ENCODE assay signal across 10 mouse cellular contexts in the genomic region with DNA sequence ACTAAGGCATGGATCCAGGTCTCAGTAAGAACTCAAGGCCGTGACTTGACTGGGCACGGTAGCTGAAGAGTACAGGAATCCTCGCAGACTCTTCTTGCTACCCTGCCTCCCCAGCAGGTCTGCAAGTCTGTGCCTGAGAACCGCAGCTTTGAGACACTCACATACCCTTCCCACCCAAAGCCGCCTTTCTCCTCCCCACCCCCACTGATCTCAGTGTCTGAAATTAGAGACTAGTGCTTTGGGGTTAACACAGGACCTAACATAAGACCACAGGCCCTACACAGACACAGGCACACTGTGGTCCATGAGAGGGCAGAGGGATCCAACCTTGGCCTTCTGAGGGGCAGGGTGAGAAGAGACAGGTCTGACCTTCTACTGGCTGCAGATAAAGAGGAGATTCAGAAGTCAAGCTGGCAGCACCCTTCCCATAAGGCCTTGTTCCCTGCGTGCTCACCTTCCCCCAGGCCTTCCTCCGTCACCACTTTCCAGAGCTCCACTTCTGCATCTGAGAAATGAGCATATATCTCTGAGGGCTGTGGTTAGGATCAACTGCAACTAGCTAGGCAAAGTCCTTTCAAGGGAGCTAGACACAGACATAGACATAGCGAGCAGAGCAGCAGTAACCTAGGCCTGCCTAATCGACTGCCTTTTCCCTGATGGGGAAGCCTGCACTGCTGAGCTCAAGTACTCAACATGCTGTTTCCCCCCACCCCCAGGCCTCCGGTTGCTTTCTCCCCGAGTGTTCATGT. TPM values are rescaled to one million over a fixed set of nuclear protein-coding genes. Genes with fewer than 3 reads are reported as not detected.
A peak's percentile ranks its signal among the peaks of the same experiment; 100 is the strongest.
DNase-seq lines count a peak whose midpoint lies in the region; ATAC-seq and TF ChIP-seq lines count a peak whose summit lies in the region.
"Had no signal": no experiment of that assay in that cellular context is flagged by ENCODE, and none has a peak within 500 bp of the region (broad histone marks: within the 10 kb centered on the region; RNA-seq: fewer than 3 reads in every experiment).

No protein-coding gene starts in this region.

- TF ChIP-seq RAD21 in MEL (IDR thresholded peaks at IDR 0.05; ENCODE audit: low read depth, low read length), result no peak

- no peaks in the 10 kb centered on the region for H3K9me3 ChIP-seq in hindbrain, postnatal 0 days (ENCODE audit: low read length)
- no peaks in the 10 kb centered on the region for H3K9me3 ChIP-seq in hindbrain, embryonic 12.5 days (replicated peaks)
- no peaks in the 10 kb centered on the region for H3K9me3 ChIP-seq in MEL (replicated peaks; ENCODE audit: insufficient read depth, low read length)
- no peaks in the 10 kb centered on the region for H3K9me3 ChIP-seq in embryonic facial prominence, embryonic 12.5 days
- H3K9me3 ChIP-seq in midbrain, postnatal 0 days (ENCODE audit: low read length), result no peaks in the 10 kb centered on the region

- no peaks in the 10 kb centered on the region for H3K4me1 ChIP-seq in hindbrain, postnatal 0 days (ENCODE audit: insufficient read depth, low read length)
- H3K4me1 ChIP-seq in hindbrain, embryonic 12.5 days, result no peaks in the 10 kb centered on the region; the same call in 1 of the 2 replicates
- peaks cover 10 to 17% of the 10 kb centered on the region in 2 experiments for H3K4me1 ChIP-seq in MEL (ENCODE audit: control insufficient read depth in 1 of 2, insufficient read depth in 2 of 2, low read length in 2 of 2)
- H3K4me1 ChIP-seq in embryonic facial prominence, embryonic 12.5 days, result peaks cover 6% of the 10 kb centered on the region; the same call in 1 of the 2 replicates
- no peaks in the 10 kb centered on the region for H3K4me1 ChIP-seq in midbrain, postnatal 0 days (ENCODE audit: insufficient read depth, low read length)

- no peak for DNase-seq in hindbrain, postnatal 0 days (ENCODE audit: low spot score)
- DNase-seq in MEL (ENCODE audit: low read depth, low spot score), result peak; percentile 31
- no peak for DNase-seq in midbrain, postnatal 0 days (ENCODE audit: low spot score)
- no peak for DNase-seq in ovary, postnatal 36 days (ENCODE audit: low spot score)
- no peak for DNase-seq in left cerebral cortex, adult 9 months (ENCODE audit: low spot score in 2 of 2)
- no peak for DNase-seq in urinary bladder, postnatal 25 days (ENCODE audit: low spot score)
- DNase-seq: right cerebral cortex, postnatal 25 days had no signal

- H3K79me2 ChIP-seq in MEL (ENCODE audit: control insufficient read depth, insufficient read depth, low read length, poor library complexity), result no peaks in the 10 kb centered on the region

- H3K27me3 ChIP-seq in hindbrain, postnatal 0 days (ENCODE audit: insufficient read depth, low read length), result no peaks in the 10 kb centered on the region
- H3K27me3 ChIP-seq in hindbrain, embryonic 12.5 days, result no peaks in the 10 kb centered on the region
- H3K27me3 ChIP-seq in MEL (ENCODE audit: control insufficient read depth in 1 of 2, insufficient read depth in 2 of 2, low read length in 2 of 2), result no peaks in the 10 kb centered on the region
- no peaks in the 10 kb centered on the region for H3K27me3 ChIP-seq in embryonic facial prominence, embryonic 12.5 days
- no peaks in the 10 kb centered on the region for H3K27me3 ChIP-seq in midbrain, postnatal 0 days (ENCODE audit: insufficient read depth, low read length)

- TF ChIP-seq CTCF in hindbrain, postnatal 0 days (IDR thresholded peaks at IDR 0.05; ENCODE audit: low read depth), result no peak
- no peak for TF ChIP-seq CTCF in MEL (IDR thresholded peaks at IDR 0.05 in 2 of 3, conservative IDR thresholded peaks at IDR 0.05 in 1 of 3; ENCODE audit: control insufficient read depth in 1 of 3, insufficient read depth in 1 of 3, low read depth in 2 of 3, low read length in 3 of 3, poor library complexity in 1 of 3, severe bottlenecking in 1 of 3)
- TF ChIP-seq CTCF in midbrain, postnatal 0 days (IDR thresholded peaks at IDR 0.05), result no peak

- H3K4me3 ChIP-seq in hindbrain, postnatal 0 days (ENCODE audit: low read length), result no peak overlapping the region
- H3K4me3 ChIP-seq in hindbrain, embryonic 12.5 days, result no peak overlapping the region
- H3K4me3 ChIP-seq in MEL (ENCODE audit: control insufficient read depth in 1 of 2, insufficient read depth in 1 of 2, low read depth in 2 of 2, low read length in 2 of 2), result no peak overlapping the region
- H3K4me3 ChIP-seq in embryonic facial prominence, embryonic 12.5 days, result no peak overlapping the region
- no peak overlapping the region for H3K4me3 ChIP-seq in midbrain, postnatal 0 days (ENCODE audit: low read depth, low read length)
- H3K4me3 ChIP-seq: myocyte had no signal

- no peak for TF ChIP-seq POLR2A in MEL (IDR thresholded peaks at IDR 0.05; ENCODE audit: control insufficient read depth in 1 of 2, insufficient read depth in 1 of 2, low read depth in 1 of 2, low read length in 2 of 2, poor library complexity in 1 of 2)

- H3K9ac ChIP-seq in hindbrain, postnatal 0 days (replicated peaks; ENCODE audit: low read length), result no peak overlapping the region
- no peak overlapping the region for H3K9ac ChIP-seq in hindbrain, embryonic 12.5 days
- peak overlapping the region; percentile 20; the same call in 1 of the 2 replicates for H3K9ac ChIP-seq in MEL (ENCODE audit: control insufficient read depth, low read depth, low read length, poor library complexity, severe bottlenecking)
- no peak overlapping the region for H3K9ac ChIP-seq in embryonic facial prominence, embryonic 12.5 days
- no peak overlapping the region for H3K9ac ChIP-seq in midbrain, postnatal 0 days (replicated peaks; ENCODE audit: low read length, poor library complexity, severe bottlenecking)

- H3K36me3 ChIP-seq in hindbrain, postnatal 0 days (ENCODE audit: insufficient read depth, low read length), result no peaks in the 10 kb centered on the region
- no peaks in the 10 kb centered on the region for H3K36me3 ChIP-seq in hindbrain, embryonic 12.5 days
- peaks cover 0 to 3% of the 10 kb centered on the region in 2 experiments; a peak in 2 of 4 replicates for H3K36me3 ChIP-seq in MEL (ENCODE audit: control insufficient read depth in 1 of 2, insufficient read depth in 2 of 2, low read length in 2 of 2)
- no peaks in the 10 kb centered on the region for H3K36me3 ChIP-seq in embryonic facial prominence, embryonic 12.5 days
- H3K36me3 ChIP-seq in midbrain, postnatal 0 days (ENCODE audit: insufficient read depth, low read length), result no peaks in the 10 kb centered on the region

- peak; percentile 11; the same call in 1 of the 2 replicates for ATAC-seq in hindbrain, postnatal 0 days
- no peak for ATAC-seq in hindbrain, embryonic 12.5 days (ENCODE audit: low FRiP score)
- ATAC-seq in embryonic facial prominence, embryonic 12.5 days (ENCODE audit: insufficient number of reproducible peaks, insufficient read depth, low FRiP score, low TSS enrichment), result 0 out of 2 replicates have a peak, but pooled peaks have one; percentile 19
- ATAC-seq in midbrain, postnatal 0 days (ENCODE audit: low FRiP score), result no peak

- H3K27ac ChIP-seq in hindbrain, postnatal 0 days, result no peak overlapping the region
- H3K27ac ChIP-seq in hindbrain, embryonic 12.5 days, result no peak overlapping the region
- H3K27ac ChIP-seq in MEL (ENCODE audit: control insufficient read depth, low read depth, low read length), result peak overlapping the region; percentile 39; the same call in 1 of the 2 replicates
- no peak overlapping the region for H3K27ac ChIP-seq in embryonic facial prominence, embryonic 12.5 days
- 0 out of 2 replicates have a peak overlapping the region, but pooled peaks have one; percentile 6 for H3K27ac ChIP-seq in midbrain, postnatal 0 days (ENCODE audit: low read depth, low read length)

- 78% methylated on average over 11 of the region's 11 CpGs for WGBS in hindbrain, postnatal 0 days
- WGBS in hindbrain, embryonic 12.5 days, result 83% methylated on average over 11 of the region's 11 CpGs
- WGBS in embryonic facial prominence, embryonic 12.5 days, result 75% methylated on average over 11 of the region's 11 CpGs
- WGBS in midbrain, postnatal 0 days, result 77% methylated on average over 11 of the region's 11 CpGs

- H3K4me2 ChIP-seq in hindbrain, postnatal 0 days (ENCODE audit: low read depth, low read length), result no peak overlapping the region
- H3K4me2 ChIP-seq in hindbrain, embryonic 12.5 days (replicated peaks), result no peak overlapping the region
- no peak overlapping the region for H3K4me2 ChIP-seq in embryonic facial prominence, embryonic 12.5 days (replicated peaks)
- H3K4me2 ChIP-seq in midbrain, postnatal 0 days (ENCODE audit: low read depth, low read length, poor library complexity, severe bottlenecking), result no peak overlapping the region

- no peak for TF ChIP-seq EP300 in MEL (IDR thresholded peaks at IDR 0.05; ENCODE audit: low read depth in 1 of 2, low read length in 2 of 2)

TF ChIP-seq in MEL, 35 proteins besides CTCF, POLR2A, EP300 and RAD21:
- TF ChIP-seq JUND (IDR thresholded peaks at IDR 0.05; ENCODE audit: low read depth, low read length) (no peak), BHLHE40 (IDR thresholded peaks at IDR 0.05; ENCODE audit: borderline replicate concordance, low read depth, low read length) (no peak), MYC (IDR thresholded peaks at IDR 0.05; ENCODE audit: low read depth, low read length) (0 out of 2 replicates have a peak, but pooled peaks have one; percentile 2)

RNA-seq across cellular contexts. Expression of a gene that starts 26.3 kb away (rescaled TPM):
- total RNA-seq in hindbrain, postnatal 0 days (2014; rRNA removed), result not detected in 2 replicates
- 0.35 and 0.36 TPM in 2 replicates for polyA plus RNA-seq in hindbrain, postnatal 0 days (2015; fragmentation: Nextera tagmentation; extraction: Ambion mirVana)
- polyA plus RNA-seq in hindbrain, embryonic 12.5 days (2016; fragmentation: Nextera tagmentation; extraction: Ambion mirVana), result 1.2 and 1.5 TPM in 2 replicates
- total RNA-seq in MEL (2012; rRNA removed), result 13.0 and 15.4 TPM in 2 replicates
- polyA plus RNA-seq in MEL (2012; ENCODE audit: insufficient read depth in 1 of 2, insufficient read length in 2 of 2, low read depth in 1 of 2, low replicate concordance in 2 of 2, missing spikeins in 1 of 2), result 10 to 100 TPM in 1 of 2 experiments, not detected in 1; 24.0 TPM
- polyA plus RNA-seq in embryonic facial prominence, embryonic 12.5 days (2016; fragmentation: Nextera tagmentation; extraction: Ambion mirVana), result 1.5 and 1.7 TPM in 2 replicates
- total RNA-seq in midbrain, postnatal 0 days (2014; rRNA removed), result 0.76 and 1.0 TPM in 2 replicates
- 0.31 and 0.56 TPM in 2 replicates for polyA plus RNA-seq in midbrain, postnatal 0 days (2015; fragmentation: Nextera tagmentation; extraction: Ambion mirVana)

RNA-seq across cellular contexts. Expression of a gene that starts 41.1 kb away (rescaled TPM):
- 141 and 153 TPM in 2 replicates for total RNA-seq in hindbrain, postnatal 0 days (2014; rRNA removed)
- 39.9 and 41.6 TPM in 2 replicates for polyA plus RNA-seq in hindbrain, postnatal 0 days (2015; fragmentation: Nextera tagmentation; extraction: Ambion mirVana)
- 75.3 and 80.6 TPM in 2 replicates for polyA plus RNA-seq in hindbrain, embryonic 12.5 days (2016; fragmentation: Nextera tagmentation; extraction: Ambion mirVana)
- 68.7 and 72.5 TPM in 2 replicates for total RNA-seq in MEL (2012; rRNA removed)
- polyA plus RNA-seq in MEL (2012; ENCODE audit: insufficient read depth in 1 of 2, insufficient read length in 2 of 2, low read depth in 1 of 2, low replicate concordance in 2 of 2, missing spikeins in 1 of 2), result 100 to 1,000 TPM in 1 of 2 experiments, 10 to 100 TPM in 1; 66.5 to 144 TPM
- polyA plus RNA-seq in embryonic facial prominence, embryonic 12.5 days (2016; fragmentation: Nextera tagmentation; extraction: Ambion mirVana), result 44.9 and 48.7 TPM in 2 replicates
- 167 and 185 TPM in 2 replicates for total RNA-seq in midbrain, postnatal 0 days (2014; rRNA removed)
- polyA plus RNA-seq in midbrain, postnatal 0 days (2015; fragmentation: Nextera tagmentation; extraction: Ambion mirVana), result 40.3 and 45.9 TPM in 2 replicates

Comparison
In these comparisons a context has a peak if more than half of its experiments do, and no peak if none do; other contexts are left out.
1. ATAC-seq: peak in hindbrain, postnatal 0 days (single experiment) and embryonic facial prominence, embryonic 12.5 days (single experiment); none in hindbrain, embryonic 12.5 days (single experiment) and midbrain, postnatal 0 days (single experiment).
2. H3K27ac ChIP-seq: peak in MEL (single experiment) and midbrain, postnatal 0 days (single experiment); none in hindbrain, postnatal 0 days (single experiment), hindbrain, embryonic 12.5 days (single experiment) and embryonic facial prominence, embryonic 12.5 days (single experiment).